Mouse (Mus musculus): ENCODE measurements around the gene Nfs1. TPM values are rescaled to one million over a fixed set of nuclear protein-coding genes. Genes with fewer than 3 reads are reported as not detected.
"Not testable (repeated sequence)": the region's sequence is repeated elsewhere in the genome, so short reads cannot be mapped to it uniquely, and the experiment has no call there.

The Nfs1 gene
- polyA plus RNA-seq (2016; fragmentation: Nextera tagmentation; extraction: Ambion mirVana) = 70.7 and 72.0 TPM in 2 replicates

GRCm38 (mm10) chr2:156143953-156144724, at the start of gene Nfs1, which contains the start of gene Romo1:
Gene Nfs1, minus strand, starts transcription at chr2:156144186.
Gene Romo1, plus strand, starts transcription at chr2:156144039.
- peak within 1 kb of the TSS; percentile 91 for H3K4me2 ChIP-seq
- ATAC-seq = peak; percentile 92
- H3K9ac ChIP-seq = peak within 1 kb of the TSS; percentile 85
- WGBS (ENCODE audit: insufficient replicate concordance) = under 1% methylated on average over 70 of the region's 70 CpGs
- H3K4me1 ChIP-seq = peaks cover 26% of the 10 kb centered on the region
- H3K9me3 ChIP-seq (replicated peaks) = no peaks in the 10 kb centered on the region
- no peaks in the 10 kb centered on the region for H3K27me3 ChIP-seq (replicated peaks)
- peak within 1 kb of the TSS; percentile 96 for H3K27ac ChIP-seq
- H3K4me3 ChIP-seq = peak within 1 kb of the TSS; percentile 82
- peaks cover 58% of the 10 kb centered on the region for H3K36me3 ChIP-seq

- no peak overlapping the region for H3K4me3 ChIP-seq
- H3K27ac ChIP-seq = no peak overlapping the region
- H3K36me3 ChIP-seq = no peaks in the 10 kb centered on the region
- WGBS (ENCODE audit: insufficient replicate concordance) = 70% methylated on average over 3 of the region's 3 CpGs
- no peaks in the 10 kb centered on the region for H3K9me3 ChIP-seq (replicated peaks)
- H3K4me2 ChIP-seq = no peak overlapping the region
- H3K4me1 ChIP-seq = peaks cover 49% of the 10 kb centered on the region
- H3K9ac ChIP-seq = no peak overlapping the region
- no peaks in the 10 kb centered on the region for H3K27me3 ChIP-seq (replicated peaks)
- ATAC-seq = no peak
Observed at GRCm38 (mm10) chr2:156193066-156193862, 49.3 kb upstream of the Nfs1 start.

GRCm38 (mm10) chr2:156192068-156192467, 48.1 kb upstream of the Nfs1 start:
- Histone ChIP-seq H3K4me2 (no peak overlapping the region), H3K4me3 (no peak overlapping the region)

GRCm38 (mm10) chr2:156191540-156191939, 47.6 kb upstream of the Nfs1 start:
- Histone ChIP-seq H3K9ac (no peak overlapping the region), H3K4me1 (peaks cover 37% of the 10 kb centered on the region), H3K27me3 (replicated peaks) (no peaks in the 10 kb centered on the region), H3K4me2 (no peak overlapping the region), H3K36me3 (no peaks in the 10 kb centered on the region), H3K27ac (no peak overlapping the region), H3K9me3 (replicated peaks) (no peaks in the 10 kb centered on the region), H3K4me3 (no peak overlapping the region)
- no peak for ATAC-seq
- 74% methylated on average over 2 of the region's 2 CpGs for WGBS (ENCODE audit: insufficient replicate concordance)

More at GRCm38 (mm10) chr2:156192068-156192467, 48.1 kb upstream of the Nfs1 start:
- no peaks in the 10 kb centered on the region for H3K36me3 ChIP-seq
- H3K4me1 ChIP-seq = peaks cover 37% of the 10 kb centered on the region
- H3K27me3 ChIP-seq (replicated peaks) = no peaks in the 10 kb centered on the region
- no peak for ATAC-seq
- no peak overlapping the region for H3K9ac ChIP-seq
- H3K27ac ChIP-seq = no peak overlapping the region
- H3K9me3 ChIP-seq (replicated peaks) = no peaks in the 10 kb centered on the region
- 82% methylated on average over 2 of the region's 2 CpGs for WGBS (ENCODE audit: insufficient replicate concordance)

GRCm38 (mm10) chr2:156190004-156190896, 46.3 kb upstream of the Nfs1 start:
- ATAC-seq = peak; percentile 67
- Histone ChIP-seq H3K4me1 (peaks cover 28% of the 10 kb centered on the region), H3K9me3 (replicated peaks) (no peaks in the 10 kb centered on the region), H3K4me2 (peak overlapping the region; percentile 48), H3K36me3 (no peaks in the 10 kb centered on the region), H3K27ac (0 out of 2 replicates have a peak overlapping the region, but pooled peaks have one; percentile 27), H3K27me3 (replicated peaks) (no peaks in the 10 kb centered on the region), H3K9ac (peak overlapping the region; percentile 41; the same call in 1 of the 2 replicates), H3K4me3 (peak overlapping the region; percentile 9; the same call in 1 of the 2 replicates)
- 28% methylated on average over 14 of the region's 14 CpGs for WGBS (ENCODE audit: insufficient replicate concordance)

GRCm38 (mm10) chr2:156189241-156189640, 45.3 kb upstream of the Nfs1 start:
- H3K9ac ChIP-seq; H3K4me3 ChIP-seq; H3K36me3 ChIP-seq; H3K27ac ChIP-seq; H3K9me3 ChIP-seq (replicated peaks); H3K4me2 ChIP-seq; ATAC-seq; H3K27me3 ChIP-seq (replicated peaks): not testable (repeated sequence)
- peaks cover 18% of the 10 kb centered on the region for H3K4me1 ChIP-seq
- WGBS (ENCODE audit: insufficient replicate concordance) = 49% methylated on average over 7 of the region's 7 CpGs

GRCm38 (mm10) chr2:156181592-156181991, 37.6 kb upstream of the Nfs1 start:
- 75% methylated on average over 2 of the region's 2 CpGs for WGBS (ENCODE audit: insufficient replicate concordance)
- H3K4me1 ChIP-seq = peaks cover 35% of the 10 kb centered on the region
- peak overlapping the region; percentile 81; the same call in 1 of the 2 replicates for H3K9ac ChIP-seq
- ATAC-seq = no peak
- H3K27ac ChIP-seq = peak overlapping the region; percentile 99; the same call in 1 of the 2 replicates
- no peaks in the 10 kb centered on the region for H3K9me3 ChIP-seq (replicated peaks)
- H3K4me3 ChIP-seq = peak overlapping the region; percentile 93
- no peaks in the 10 kb centered on the region for H3K27me3 ChIP-seq (replicated peaks)
- peaks cover 24% of the 10 kb centered on the region for H3K36me3 ChIP-seq
- H3K4me2 ChIP-seq = peak overlapping the region; percentile 83

- H3K4me2 ChIP-seq = peak overlapping the region; percentile 83
- peak overlapping the region; percentile 81 for H3K9ac ChIP-seq
- no peaks in the 10 kb centered on the region for H3K9me3 ChIP-seq (replicated peaks)
- H3K27ac ChIP-seq = peak overlapping the region; percentile 99
- ATAC-seq = no peak
- peaks cover 37% of the 10 kb centered on the region for H3K4me1 ChIP-seq
- H3K27me3 ChIP-seq (replicated peaks) = no peaks in the 10 kb centered on the region
- H3K4me3 ChIP-seq = peak overlapping the region; percentile 93
- peaks cover 29% of the 10 kb centered on the region for H3K36me3 ChIP-seq
- 12% methylated on average over 8 of the region's 8 CpGs for WGBS (ENCODE audit: insufficient replicate concordance)
Observed at GRCm38 (mm10) chr2:156180824-156181590, 37.0 kb upstream of the Nfs1 start.

GRCm38 (mm10) chr2:156180094-156180821, 36.3 kb upstream of the Nfs1 start, which contains the start of gene Rbm39:
Gene Rbm39, minus strand, starts transcription at chr2:156180238.
- Histone ChIP-seq H3K27me3 (replicated peaks) (no peaks in the 10 kb centered on the region), H3K9me3 (replicated peaks) (no peaks in the 10 kb centered on the region), H3K9ac (peak within 1 kb of the TSS; percentile 100), H3K4me2 (peak within 1 kb of the TSS; percentile 84), H3K36me3 (peaks cover 36% of the 10 kb centered on the region), H3K4me1 (peaks cover 37% of the 10 kb centered on the region), H3K4me3 (peak within 1 kb of the TSS; percentile 93), H3K27ac (peak within 1 kb of the TSS; percentile 99)
- WGBS (ENCODE audit: insufficient replicate concordance) = under 1% methylated on average over 47 of the region's 47 CpGs
- ATAC-seq = peak; percentile 94

- H3K27ac ChIP-seq = peak overlapping the region; percentile 99
- peak; percentile 41 for ATAC-seq
Observed at GRCm38 (mm10) chr2:156179796-156180093, 35.8 kb upstream of the Nfs1 start.

More at GRCm38 (mm10) chr2:156179796-156180093, 35.8 kb upstream of the Nfs1 start:
- Histone ChIP-seq H3K4me3 (peak overlapping the region; percentile 93), H3K4me2 (peak overlapping the region; percentile 84), H3K27me3 (replicated peaks) (no peaks in the 10 kb centered on the region), H3K9me3 (replicated peaks) (no peaks in the 10 kb centered on the region), H3K9ac (peak overlapping the region; percentile 100), H3K4me1 (peaks cover 37% of the 10 kb centered on the region), H3K36me3 (peaks cover 40% of the 10 kb centered on the region)
- WGBS (ENCODE audit: insufficient replicate concordance) = under 1% methylated on average over 41 of the region's 41 CpGs

Measured in liver, embryonic 12.5 days (tissue).